Mouse (Mus musculus): Measurements from ENCODE around the gene Bcas3. TPM values are rescaled to one million over a fixed set of nuclear protein-coding genes. Genes with fewer than 3 reads are reported as not detected.

The Bcas3 gene
- polyA plus RNA-seq, 1 experiment: 103 TPM

DNA sequence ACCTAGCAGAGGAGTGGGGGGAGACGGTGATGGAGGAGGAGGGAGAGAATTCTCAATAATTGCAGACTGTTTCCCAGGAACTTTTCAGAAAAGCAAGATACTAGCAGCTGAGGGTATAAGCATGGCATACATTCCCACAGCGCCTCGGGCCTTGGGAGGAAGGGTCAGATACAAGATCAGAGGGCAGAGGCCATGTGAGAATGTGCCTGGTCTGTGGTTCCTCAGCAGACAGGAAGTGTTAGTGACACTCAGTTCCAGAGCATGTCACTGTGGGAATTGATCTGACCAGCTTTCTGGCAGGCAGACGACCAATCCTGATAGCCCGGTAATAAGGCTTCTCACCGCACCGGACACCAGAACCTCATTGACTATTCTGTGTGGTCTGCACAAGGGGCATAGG is 357.2 kb downstream of the Bcas3 start:
- TF ChIP-seq GATA1 (IDR thresholded peaks at IDR 0.05; ENCODE audit: low read length): no peak

DNA sequence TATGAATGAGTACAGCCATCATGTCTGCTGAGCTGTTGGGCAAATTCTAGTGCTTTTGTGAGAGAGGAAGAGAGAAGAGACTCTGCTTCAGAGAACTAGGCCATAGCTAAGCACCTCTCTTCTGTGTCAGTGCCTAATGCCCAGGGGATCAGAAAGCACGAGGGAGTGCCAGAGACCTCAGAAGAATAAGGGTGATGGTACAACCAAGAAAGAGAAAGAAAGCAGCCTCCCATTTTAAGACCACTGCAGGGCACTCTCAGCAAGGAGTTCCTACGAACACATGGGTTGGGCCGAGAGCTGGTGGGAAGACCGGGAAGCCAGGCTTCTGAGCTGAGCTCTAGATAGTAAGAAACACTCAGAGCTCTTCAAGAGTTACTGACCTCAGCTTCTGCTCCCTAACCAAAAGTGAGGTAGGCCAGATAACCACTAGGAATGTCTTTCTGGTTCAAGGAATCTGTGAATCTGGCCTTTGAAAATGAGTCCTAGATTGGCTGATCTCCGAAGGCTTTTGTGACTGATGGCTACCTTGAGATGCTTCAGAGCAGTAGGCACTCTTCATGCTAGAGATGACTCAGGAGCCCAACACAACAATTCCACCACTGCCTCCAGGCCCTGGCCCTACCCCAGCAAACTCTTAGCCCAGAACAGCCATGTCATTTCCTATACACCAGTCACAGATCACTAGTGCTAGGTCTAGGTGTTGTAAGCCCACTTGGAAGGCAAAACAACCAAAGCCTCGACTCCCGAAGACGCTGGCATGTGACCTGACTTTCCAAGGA is 359.2 kb downstream of the Bcas3 start:
- no peak for TF ChIP-seq GATA1 (IDR thresholded peaks at IDR 0.05; ENCODE audit: low read length)

DNA sequence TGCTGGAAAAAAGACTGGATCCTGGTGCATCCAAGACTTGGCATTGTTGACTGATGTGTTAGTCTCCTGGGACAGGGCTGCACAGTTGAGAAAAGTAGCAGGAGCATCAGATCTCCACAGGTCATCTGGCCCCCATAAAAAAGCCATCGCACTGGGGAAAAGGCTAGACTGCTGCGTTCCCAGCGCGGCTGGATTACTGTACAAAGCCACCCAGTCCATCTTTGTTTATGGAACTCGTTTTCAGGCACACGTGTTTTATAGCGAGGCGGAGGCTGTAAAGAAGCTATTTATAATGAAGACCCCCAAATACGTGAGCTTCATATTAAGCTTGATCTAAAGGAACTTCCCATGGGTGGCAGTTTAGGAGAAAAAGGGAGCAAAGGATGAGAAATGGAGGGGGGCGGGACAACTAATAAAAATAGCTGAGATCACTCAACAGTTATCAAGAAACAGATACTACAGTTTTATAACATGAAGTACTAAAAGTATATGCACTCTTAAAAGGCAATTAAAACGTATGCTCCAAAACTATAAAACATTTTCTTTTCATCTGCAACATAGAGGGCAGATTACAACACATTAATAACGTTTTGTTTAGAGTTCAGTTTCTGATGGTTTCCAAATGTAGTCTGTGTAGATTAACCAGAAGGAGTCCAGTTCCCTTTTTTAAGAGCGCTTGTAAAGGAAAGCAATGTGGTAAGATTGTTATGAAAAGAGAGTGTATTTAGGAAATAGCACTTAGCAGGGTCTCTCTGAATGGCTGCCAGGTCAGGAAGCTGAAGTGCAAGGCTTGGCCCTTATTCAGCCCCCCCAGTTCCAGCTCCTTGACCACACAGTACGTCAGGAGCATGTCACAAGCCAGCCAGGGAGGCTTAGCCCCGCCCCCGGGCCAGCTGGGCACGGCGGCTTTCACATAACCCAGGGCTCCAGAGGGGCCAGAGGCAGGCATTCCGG is 360.2 kb downstream of the Bcas3 start:
- no peak for TF ChIP-seq GATA1 (IDR thresholded peaks at IDR 0.05; ENCODE audit: low read length)

GRCm38 (mm10) chr11:85713814-85714208 is 360.8 kb downstream of the Bcas3 start:
- no peak for TF ChIP-seq GATA1 (IDR thresholded peaks at IDR 0.05; ENCODE audit: low read length)

DNA sequence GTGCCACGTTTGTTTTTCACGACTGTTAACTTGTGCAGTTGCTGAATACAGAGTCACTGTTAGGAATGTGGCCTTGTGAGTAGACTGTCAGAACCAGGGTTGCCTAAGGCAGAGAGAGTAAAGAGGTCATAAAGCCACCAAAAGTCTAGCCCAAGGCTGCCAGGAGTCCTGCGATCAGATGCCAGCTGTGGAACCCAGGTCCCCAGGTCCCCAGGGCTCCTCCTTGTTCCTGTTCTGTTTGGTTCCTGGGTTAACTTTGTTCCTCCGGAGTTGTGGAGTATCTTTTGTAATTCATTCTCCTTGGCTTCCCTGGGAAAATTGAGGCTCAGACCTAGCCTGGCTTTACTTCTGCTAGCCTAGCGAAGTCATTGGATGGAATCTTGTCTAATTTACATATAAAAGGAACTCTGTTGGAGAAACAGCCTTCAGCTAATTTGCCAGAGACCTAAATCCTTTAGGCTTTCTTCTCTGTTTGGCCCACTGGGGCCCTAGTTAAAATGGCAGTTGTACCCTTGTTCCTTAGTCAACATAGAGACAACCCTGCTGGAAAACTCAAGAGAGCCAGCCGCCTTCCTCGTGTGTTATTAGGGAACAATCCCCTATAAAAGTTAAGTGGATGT is 361.5 kb downstream of the Bcas3 start:
- TF ChIP-seq GATA1 (IDR thresholded peaks at IDR 0.05; ENCODE audit: low read length): no peak

DNA sequence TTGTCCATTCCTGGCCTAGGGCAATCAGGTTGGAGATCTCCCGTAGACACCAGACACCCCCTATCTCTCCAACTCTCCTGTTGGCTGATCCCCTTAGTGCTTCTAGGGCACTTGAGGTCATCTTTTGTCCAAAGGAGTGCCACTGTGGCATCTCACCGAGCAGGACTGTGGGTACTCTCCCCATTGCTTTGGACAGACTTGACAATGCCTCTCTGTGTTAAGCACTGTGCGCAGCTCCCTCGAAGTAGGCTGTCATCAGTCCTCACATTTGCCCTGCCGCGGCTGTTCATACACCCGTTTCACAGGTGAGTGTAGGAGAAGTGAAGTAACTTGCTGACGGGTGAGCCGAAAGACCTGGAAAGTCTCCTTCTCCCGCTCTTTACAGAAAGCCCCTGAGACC is 366.1 kb downstream of the Bcas3 start:
- no peak for TF ChIP-seq GATA1 (IDR thresholded peaks at IDR 0.05; ENCODE audit: low read length)

- no peak for TF ChIP-seq GATA1 (IDR thresholded peaks at IDR 0.05; ENCODE audit: low read length)
These were observed 366.8 kb downstream of the Bcas3 start for GRCm38 (mm10) chr11:85719766-85720165.

DNA sequence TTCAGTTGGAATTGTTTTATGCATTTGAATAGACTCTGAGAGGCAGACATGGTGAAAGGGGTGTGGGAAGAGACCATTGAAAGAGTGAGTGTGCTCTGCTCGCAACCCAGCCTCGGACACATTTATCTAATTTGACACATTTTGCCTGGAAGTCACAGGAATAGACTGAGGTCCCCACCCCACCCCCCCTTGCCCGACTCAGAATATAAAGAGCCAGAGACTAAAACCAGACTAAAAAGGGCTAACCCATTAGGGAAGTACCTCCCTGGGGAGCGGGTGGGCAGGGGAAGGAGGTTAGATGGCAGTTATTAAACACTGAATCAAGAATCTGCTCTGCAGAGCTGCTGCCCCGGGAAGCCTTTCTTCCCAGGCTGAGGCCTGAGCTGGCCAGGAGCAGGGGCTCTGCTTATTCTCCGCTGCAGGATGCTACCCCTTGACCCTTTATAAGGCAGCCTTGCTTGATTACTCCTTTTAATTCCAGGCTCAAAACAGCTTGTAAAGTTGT is 367.4 kb downstream of the Bcas3 start:
- no peak for TF ChIP-seq GATA1 (IDR thresholded peaks at IDR 0.05; ENCODE audit: low read length)

GRCm38 (mm10) chr11:85721986-85722385 is 369.0 kb downstream of the Bcas3 start:
- no peak for TF ChIP-seq GATA1 (IDR thresholded peaks at IDR 0.05; ENCODE audit: low read length)

DNA sequence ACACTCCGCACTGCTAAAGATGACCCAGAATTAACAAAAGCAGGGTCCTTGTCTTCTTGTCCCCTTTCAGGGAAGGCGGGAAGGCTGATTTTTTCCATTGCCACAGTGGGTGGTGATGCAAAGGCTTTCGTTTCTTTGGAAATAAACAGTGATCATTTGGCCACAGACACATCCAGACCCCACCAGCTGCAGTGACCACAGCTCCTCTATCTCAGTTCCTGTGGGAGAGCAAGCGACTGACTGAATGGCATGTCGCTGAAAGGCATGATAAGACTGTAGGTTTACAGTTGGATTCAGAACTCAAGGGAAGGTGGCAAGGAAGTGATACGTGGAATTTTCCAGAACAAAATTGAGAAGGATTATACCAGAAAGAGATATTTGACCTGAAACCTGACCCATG is 371.2 kb downstream of the Bcas3 start:
- TF ChIP-seq GATA1 (IDR thresholded peaks at IDR 0.05; ENCODE audit: low read length): no peak

- no peak for TF ChIP-seq GATA1 (IDR thresholded peaks at IDR 0.05; ENCODE audit: low read length)
These were observed 376.8 kb downstream of the Bcas3 start for GRCm38 (mm10) chr11:85729725-85730124.

DNA sequence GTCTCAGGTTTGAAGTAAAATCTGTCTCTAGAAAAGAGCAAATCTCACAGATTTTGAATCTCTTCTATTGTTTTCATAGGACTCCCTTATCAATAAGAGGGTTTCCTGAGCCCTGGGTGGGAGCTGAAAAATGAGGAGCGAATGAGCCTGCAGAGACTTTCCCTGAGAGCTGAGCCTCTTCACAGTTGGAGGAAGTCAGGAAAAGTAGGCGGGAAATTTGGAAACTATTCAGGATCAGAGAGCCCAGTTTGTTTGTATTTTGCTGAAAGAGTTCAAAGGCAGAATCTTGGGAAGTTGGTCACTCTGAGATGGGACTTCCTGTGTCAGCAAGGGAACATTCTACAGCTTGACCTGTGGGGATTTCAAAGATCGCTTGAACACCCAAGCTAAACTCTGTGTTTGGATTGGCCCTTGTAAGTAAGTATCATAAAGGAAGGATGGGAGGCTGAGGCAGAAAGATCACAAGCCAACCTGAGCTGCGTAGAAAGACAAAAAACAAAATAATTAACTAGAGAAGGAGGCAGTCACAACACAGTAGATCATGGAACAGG is 379.6 kb downstream of the Bcas3 start:
- no peak for TF ChIP-seq GATA1 (IDR thresholded peaks at IDR 0.05; ENCODE audit: low read length)

DNA sequence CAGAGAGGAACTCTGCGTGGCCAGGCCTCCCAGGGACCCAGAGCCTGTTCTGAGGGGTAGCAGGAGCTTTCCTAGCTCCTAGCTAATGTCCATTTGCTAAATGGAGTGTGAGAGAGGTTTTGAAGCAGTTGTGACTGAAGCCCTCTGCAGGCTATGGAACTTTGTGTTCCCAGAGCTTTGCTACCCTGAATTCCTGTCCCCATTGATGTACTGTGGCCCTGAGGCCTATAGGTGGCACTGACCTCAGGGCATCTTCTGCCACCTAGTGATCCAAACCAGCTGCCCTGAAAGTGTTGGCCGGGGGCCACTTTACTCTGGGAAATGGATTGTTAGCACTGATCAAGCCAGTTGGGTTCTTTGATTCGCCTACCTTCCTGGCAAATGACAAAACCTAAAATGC is 380.6 kb downstream of the Bcas3 start:
- no peak for TF ChIP-seq GATA1 (IDR thresholded peaks at IDR 0.05; ENCODE audit: low read length)

- no peak for TF ChIP-seq GATA1 (IDR thresholded peaks at IDR 0.05; ENCODE audit: low read length)
These were observed 381.6 kb downstream of the Bcas3 start for GRCm38 (mm10) chr11:85734317-85735211.

DNA sequence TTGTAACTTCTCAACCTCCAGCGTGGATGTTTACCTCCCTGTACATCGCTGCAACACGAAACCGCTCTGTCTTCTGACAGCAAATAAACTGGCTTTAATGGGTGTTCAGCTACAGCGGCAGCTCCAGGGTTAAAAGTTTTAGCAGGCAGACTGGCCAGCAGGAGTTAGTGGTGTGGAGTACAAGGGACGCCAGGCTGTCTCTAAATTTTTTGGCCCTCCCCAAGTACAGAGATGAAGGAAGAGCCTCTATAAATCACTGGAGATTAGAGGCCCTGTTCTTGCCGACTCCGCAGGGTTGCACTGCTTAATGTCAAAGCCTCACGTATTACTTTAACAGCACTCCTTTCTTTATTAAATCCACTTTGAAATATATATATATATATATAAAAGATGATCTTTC is 384.3 kb downstream of the Bcas3 start:
- no peak for TF ChIP-seq GATA1 (IDR thresholded peaks at IDR 0.05; ENCODE audit: low read length)
